Mouse (Mus musculus): ENCODE data around the gene Ica1l. TPM values are rescaled to one million over a fixed set of nuclear protein-coding genes. Genes with fewer than 3 reads are reported as not detected.
"Not testable (repeated sequence)": the region's sequence is repeated elsewhere in the genome, so short reads cannot be mapped to it uniquely, and the experiment has no call there.

Ica1l gene
- total RNA-seq (2021), result under 1 TPM; 0.20 to 0.48 TPM
- long read RNA-seq, experiment 1, result 0 reads
- long read RNA-seq, experiment 2, result 0 reads

GRCm38 (mm10) chr1:60042796-60043469 is at the start of gene Ica1l:
Gene Ica1l (minus strand): TSS chr1:60043184.
- Histone ChIP-seq H3K4me3 (peak within 1 kb of the TSS; percentile 84), H3K27ac (no peak within 1 kb of the TSS)
- intact Hi-C loops (cut with DNase I), result no loop called here
- peak; percentile 60 for DNase-seq
- peak; percentile 3; the same call in 1 of the 2 replicates for TF ChIP-seq CTCF (IDR thresholded peaks at IDR 0.05)

GRCm38 (mm10) chr1:60076411-60076810 is 33.4 kb upstream of the Ica1l start:
- DNase-seq, result no peak
- intact Hi-C loops (cut with DNase I), result no loop called here

GRCm38 (mm10) chr1:60075590-60075989 is 32.6 kb upstream of the Ica1l start:
- Histone ChIP-seq H3K4me3 (no peak overlapping the region), H3K27ac (no peak overlapping the region)
- intact Hi-C loops (cut with DNase I), result no loop called here
- TF ChIP-seq CTCF (IDR thresholded peaks at IDR 0.05), result no peak
- no peak for DNase-seq

More at GRCm38 (mm10) chr1:60076411-60076810, 33.4 kb upstream of the Ica1l start:
- Histone ChIP-seq H3K4me3 (no peak overlapping the region), H3K27ac (no peak overlapping the region)
- no peak for TF ChIP-seq CTCF (IDR thresholded peaks at IDR 0.05)

GRCm38 (mm10) chr1:60074935-60075334 is 32.0 kb upstream of the Ica1l start:
- TF ChIP-seq CTCF (IDR thresholded peaks at IDR 0.05), result no peak
- intact Hi-C loops (cut with DNase I), result no loop called here
- H3K27ac ChIP-seq, result no peak overlapping the region
- no peak overlapping the region for H3K4me3 ChIP-seq
- DNase-seq, result no peak

- DNase-seq; intact Hi-C loops (cut with DNase I); H3K27ac ChIP-seq; H3K4me3 ChIP-seq: not testable (repeated sequence)
Observed at GRCm38 (mm10) chr1:60070725-60071124, 27.7 kb upstream of the Ica1l start.

GRCm38 (mm10) chr1:60056310-60056709 is 13.3 kb upstream of the Ica1l start:
- DNase-seq, result no peak
- intact Hi-C loops (cut with DNase I), result no loop called here

GRCm38 (mm10) chr1:60054659-60055058 is 11.7 kb upstream of the Ica1l start:
- no peak for DNase-seq
- intact Hi-C loops (cut with DNase I), result no loop called here
- TF ChIP-seq CTCF (IDR thresholded peaks at IDR 0.05), result peak; percentile 27; the same call in 1 of the 2 replicates
- Histone ChIP-seq H3K27ac (no peak overlapping the region), H3K4me3 (no peak overlapping the region)

More at GRCm38 (mm10) chr1:60056310-60056709, 13.3 kb upstream of the Ica1l start:
- H3K4me3 ChIP-seq, result no peak overlapping the region
- no peak for TF ChIP-seq CTCF (IDR thresholded peaks at IDR 0.05)
- no peak overlapping the region for H3K27ac ChIP-seq

- DNase-seq; H3K4me3 ChIP-seq; H3K27ac ChIP-seq; intact Hi-C loops (cut with DNase I): not testable (repeated sequence)
Observed at GRCm38 (mm10) chr1:60047481-60047880, 4.5 kb upstream of the Ica1l start.

- intact Hi-C loops (cut with DNase I), result no loop called here
- no peak for TF ChIP-seq CTCF (IDR thresholded peaks at IDR 0.05)
- DNase-seq, result no peak
- Histone ChIP-seq H3K4me3 (no peak overlapping the region), H3K27ac (no peak overlapping the region)
Observed at GRCm38 (mm10) chr1:60044595-60044994, 1.6 kb upstream of the Ica1l start.

GRCm38 (mm10) chr1:60042398-60042795 is 587 bp downstream of the Ica1l start:
- intact Hi-C loops (cut with DNase I), result no loop called here
- H3K4me3 ChIP-seq, result peak overlapping the region; percentile 84
- H3K27ac ChIP-seq, result no peak overlapping the region
- DNase-seq, result peak; percentile 15
- no peak for TF ChIP-seq CTCF (IDR thresholded peaks at IDR 0.05)

GRCm38 (mm10) chr1:60035044-60035443 is 7.9 kb downstream of the Ica1l start:
- DNase-seq, result no peak
- H3K4me3 ChIP-seq, result no peak overlapping the region
- intact Hi-C loops (cut with DNase I), result no loop called here
- no peak overlapping the region for H3K27ac ChIP-seq
- no peak for TF ChIP-seq CTCF (IDR thresholded peaks at IDR 0.05)

GRCm38 (mm10) chr1:60017031-60017469 is 25.9 kb downstream of the Ica1l start:
- TF ChIP-seq CTCF (IDR thresholded peaks at IDR 0.05), result no peak
- no peak for DNase-seq
- intact Hi-C loops (cut with DNase I), result no loop called here
- peak overlapping the region; percentile 56; the same call in 1 of the 2 replicates for H3K27ac ChIP-seq
- H3K4me3 ChIP-seq, result no peak overlapping the region

GRCm38 (mm10) chr1:60016136-60016611 is 26.8 kb downstream of the Ica1l start:
- Histone ChIP-seq H3K4me3 (no peak overlapping the region), H3K27ac (peak overlapping the region; percentile 56)
- intact Hi-C loops (cut with DNase I), result no loop called here
- DNase-seq, result no peak
- no peak for TF ChIP-seq CTCF (IDR thresholded peaks at IDR 0.05)

- no peak for DNase-seq
- intact Hi-C loops (cut with DNase I), result no loop called here
- Histone ChIP-seq H3K27ac (peak overlapping the region; percentile 13; the same call in 1 of the 2 replicates), H3K4me3 (no peak overlapping the region)
- no peak for TF ChIP-seq CTCF (IDR thresholded peaks at IDR 0.05)
Observed at GRCm38 (mm10) chr1:60015511-60015910, 27.5 kb downstream of the Ica1l start.
